Mouse (Mus musculus) B cell, adult 62 days (primary cell): ENCODE measurements around the gene Lhx4. TPM values are rescaled to one million over a fixed set of nuclear protein-coding genes. Genes with fewer than 3 reads are reported as not detected.

Experiments used
- total RNA-seq: library from RNA; stranded (reverse); gene quantifications from 4 replicates; pipeline ENCODE4 v1.2.4, GENCODE M21; 2023

Lhx4 gene
- not detected in 4 replicates for total RNA-seq

DNA sequence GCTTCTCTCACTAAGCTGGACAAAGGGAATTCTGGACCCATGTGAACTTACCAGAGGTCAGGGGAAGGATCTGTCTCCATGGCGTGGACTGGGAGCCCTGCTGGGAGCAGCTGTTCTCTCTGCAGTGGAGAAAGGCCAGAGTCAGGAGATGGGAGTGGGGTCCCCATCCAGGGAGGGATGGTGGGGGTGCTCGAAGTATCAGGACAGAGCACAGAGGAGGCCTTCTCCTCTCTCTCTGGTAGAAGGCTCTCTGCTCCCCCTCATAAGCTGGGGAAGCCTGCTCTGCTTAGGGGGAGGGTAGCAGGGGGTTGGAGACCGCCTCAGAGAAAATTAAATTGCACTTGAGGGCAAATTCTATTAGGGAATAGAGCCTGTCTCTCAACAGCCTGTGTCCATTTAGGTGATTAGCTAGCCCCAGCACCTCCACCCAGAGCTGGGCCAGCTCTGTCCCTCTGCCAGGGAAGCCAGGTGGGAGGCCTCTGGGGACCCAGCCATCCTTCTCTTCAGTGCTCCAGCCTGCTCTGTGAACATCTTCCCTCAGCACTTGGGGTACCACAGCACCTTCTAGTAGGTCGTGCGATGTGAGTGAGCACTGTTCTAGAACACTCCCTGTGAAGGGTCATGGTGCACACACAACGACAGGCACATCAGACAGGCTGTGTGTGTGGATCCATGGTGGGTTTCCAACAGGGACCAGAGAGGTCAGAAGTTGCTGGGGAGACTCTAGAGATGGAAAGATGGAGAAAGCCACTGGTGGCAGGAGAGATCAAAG, at the start of gene Lhx4:
Gene Lhx4, minus strand, starts transcription at position 201 of the 772 bp plus-strand sequence.

Other genes starting within 250 kb of the Lhx4 start
- 55.5 to 63.2 TPM (median 57.1 TPM) in 4 replicates for gene Acbd6, start 193.6 kb downstream of the Lhx4 start, total RNA-seq
- gene Qsox1, start 61.2 kb upstream of the Lhx4 start, total RNA-seq: 14.2 to 20.6 TPM (median 19.3 TPM) in 4 replicates
- 61.1 to 66.2 TPM (median 63.5 TPM) in 4 replicates for gene Cep350, start 221.6 kb upstream of the Lhx4 start, total RNA-seq